Mouse (Mus musculus) cerebellum, adult 2 months (tissue): Measurements from ENCODE around the gene Acox1.

Experiments used
- CTCF ChIP-seq: fragments of 200-500 bp; IDR thresholded peaks from 2 replicates; pipeline ENCODE4 v1.5.1; 2011; ENCODE audit warnings: low read depth, mild to moderate bottlenecking, control low read depth, low read length, moderate library complexity, borderline replicate concordance; ENCODE audit not compliant: insufficient read depth
- POLR2A ChIP-seq: fragments of 200-500 bp; IDR thresholded peaks from 2 replicates; pipeline ENCODE4 v1.6.1; 2011; ENCODE audit warnings: low read length, control low read depth, borderline replicate concordance; ENCODE audit not compliant: insufficient read depth

DNA sequence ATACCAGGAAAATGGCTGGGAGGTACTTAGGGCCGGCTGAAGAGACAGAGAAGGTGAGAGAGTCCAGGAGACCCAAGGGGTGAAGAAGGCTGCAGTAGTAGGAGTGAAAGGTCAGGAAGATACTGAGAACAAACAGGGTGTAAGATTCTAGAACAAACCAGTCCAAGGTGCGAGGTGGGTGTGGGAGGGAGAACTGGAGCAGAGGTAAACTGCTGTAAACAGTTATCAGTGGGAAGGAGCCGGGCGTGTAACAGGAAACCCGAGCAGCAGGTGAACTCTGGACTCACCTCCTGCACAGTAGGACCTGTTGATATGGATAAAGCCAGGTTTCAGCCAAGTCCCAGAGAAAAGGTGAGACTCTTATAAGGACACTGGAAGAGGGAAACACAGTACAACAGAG, 11.9 kb upstream of the Acox1 start:
- TF ChIP-seq CTCF (no peak), POLR2A (no peak)
